Mouse (Mus musculus) spleen, postnatal 0 days (tissue): ENCODE results near the gene Gm14190. TPM values are rescaled to one million over a fixed set of nuclear protein-coding genes. Genes with fewer than 3 reads are reported as not detected.

ENCODE experiments used
- polyA plus RNA-seq: library from polyadenylated mRNA; unstranded; fragments of >200 nt; fragmentation: Nextera tagmentation; extraction: Ambion mirVana; gene quantifications from 2 replicates; pipeline ENCODE4 v1.2.1, GENCODE M21; 2015

The Gm14190 gene
- not detected in 2 replicates for polyA plus RNA-seq

GRCm38 (mm10) chr11:99690463-99690862 is at the start of gene Gm14190:
Gm14190 (minus strand) TSS chr11:99690740.

GRCm38 (mm10) chr11:99734190-99734589 is 43.6 kb upstream of the Gm14190 start, which contains the start of gene Gm14180:
Gm14180 (minus strand) TSS chr11:99734290.

GRCm38 (mm10) chr11:99665860-99666259 is 24.7 kb downstream of the Gm14190 start, which contains the start of gene Krtap4-6:
Krtap4-6 (minus strand) TSS chr11:99665960.

GRCm38 (mm10) chr11:99658467-99659010 is 32.0 kb downstream of the Gm14190 start, which contains the start of gene Gm11563:
Gm11563 (minus strand) TSS chr11:99658960.

GRCm38 (mm10) chr11:99650136-99650535 is 40.4 kb downstream of the Gm14190 start, which contains the start of gene Gm11555:
Gm11555 (minus strand) TSS chr11:99650236.

GRCm38 (mm10) chr11:99643635-99644139 is 46.9 kb downstream of the Gm14190 start, which contains the start of gene Krtap4-7:
Krtap4-7 (minus strand) TSS chr11:99644089.

Other genes starting within 250 kb of the Gm14190 start
- 0.10 TPM in 1 of 2 replicates, not detected in the other for gene Krt23, start 197.6 kb downstream of the Gm14190 start, polyA plus RNA-seq
- not detected in 2 replicates for gene Krt39, start 169.4 kb downstream of the Gm14190 start, polyA plus RNA-seq
- gene Krt40, start 147.6 kb downstream of the Gm14190 start, polyA plus RNA-seq = not detected in 2 replicates
- gene Krtap3-3, start 139.9 kb downstream of the Gm14190 start, polyA plus RNA-seq = not detected in 2 replicates
- not detected in 2 replicates for gene Krtap3-2, start 133.9 kb downstream of the Gm14190 start, polyA plus RNA-seq
- not detected in 2 replicates for gene Gm11939, start 131.3 kb downstream of the Gm14190 start, polyA plus RNA-seq
- not detected in 2 replicates for gene Krtap3-1, start 124.1 kb downstream of the Gm14190 start, polyA plus RNA-seq
- not detected in 2 replicates for gene Krtap1-5, start 109.7 kb downstream of the Gm14190 start, polyA plus RNA-seq
- not detected in 2 replicates for gene Krtap1-4, start 107.1 kb downstream of the Gm14190 start, polyA plus RNA-seq
- gene Krtap1-3, start 99.4 kb downstream of the Gm14190 start, polyA plus RNA-seq = not detected in 2 replicates
- not detected in 2 replicates for gene Krtap9-3, start 92.6 kb downstream of the Gm14190 start, polyA plus RNA-seq
- not detected in 2 replicates for gene Gm11938, start 87.4 kb downstream of the Gm14190 start, polyA plus RNA-seq
- gene Gm11937, start 80.6 kb downstream of the Gm14190 start, polyA plus RNA-seq = not detected in 2 replicates
- not detected in 2 replicates for gene Krtap2-4, start 75.9 kb downstream of the Gm14190 start, polyA plus RNA-seq
- not detected in 2 replicates for gene Gm11562, start 70.3 kb downstream of the Gm14190 start, polyA plus RNA-seq
- not detected in 2 replicates for gene Krtap4-1, start 62.5 kb downstream of the Gm14190 start, polyA plus RNA-seq
- gene Krtap4-2, start 55.7 kb downstream of the Gm14190 start, polyA plus RNA-seq = not detected in 2 replicates
- gene Krtap4-7, start 46.7 kb downstream of the Gm14190 start, polyA plus RNA-seq = not detected in 2 replicates
- gene Gm11555, start 40.5 kb downstream of the Gm14190 start, polyA plus RNA-seq = not detected in 2 replicates
- gene Gm11563, start 31.8 kb downstream of the Gm14190 start, polyA plus RNA-seq = not detected in 2 replicates
- gene Krtap4-6, start 24.8 kb downstream of the Gm14190 start, polyA plus RNA-seq = not detected in 2 replicates
- gene Gm14180, start 43.5 kb upstream of the Gm14190 start, polyA plus RNA-seq = not detected in 2 replicates
- not detected in 2 replicates for gene Gm11595, start 82.2 kb upstream of the Gm14190 start, polyA plus RNA-seq
- not detected in 2 replicates for gene Krtap4-8, start 90.0 kb upstream of the Gm14190 start, polyA plus RNA-seq
- gene Krtap4-9, start 94.5 kb upstream of the Gm14190 start, polyA plus RNA-seq = not detected in 2 replicates
- gene Gm11596, start 102.7 kb upstream of the Gm14190 start, polyA plus RNA-seq = not detected in 2 replicates
- gene Gm11569, start 108.2 kb upstream of the Gm14190 start, polyA plus RNA-seq = not detected in 2 replicates
- not detected in 2 replicates for gene Gm11554, start 113.7 kb upstream of the Gm14190 start, polyA plus RNA-seq
- not detected in 2 replicates for gene Krtap4-13, start 119.2 kb upstream of the Gm14190 start, polyA plus RNA-seq
- not detected in 2 replicates for gene Gm11564, start 124.9 kb upstream of the Gm14190 start, polyA plus RNA-seq
- not detected in 2 replicates for gene 2300003K06Rik, start 147.3 kb upstream of the Gm14190 start, polyA plus RNA-seq
- gene Krtap4-16, start 160.9 kb upstream of the Gm14190 start, polyA plus RNA-seq = not detected in 2 replicates
- gene Gm11568, start 167.2 kb upstream of the Gm14190 start, polyA plus RNA-seq = not detected in 2 replicates
- gene Gm11559, start 173.7 kb upstream of the Gm14190 start, polyA plus RNA-seq = not detected in 2 replicates
- gene Krtap9-1, start 182.6 kb upstream of the Gm14190 start, polyA plus RNA-seq = not detected in 2 replicates
- gene Gm11567, start 188.4 kb upstream of the Gm14190 start, polyA plus RNA-seq = not detected in 2 replicates
- gene Krtap31-1, start 217.2 kb upstream of the Gm14190 start, polyA plus RNA-seq = not detected in 2 replicates
- not detected in 2 replicates for gene Gm11565, start 224.0 kb upstream of the Gm14190 start, polyA plus RNA-seq
- gene Krtap31-2, start 245.6 kb upstream of the Gm14190 start, polyA plus RNA-seq = not detected in 2 replicates